Mouse (Mus musculus) brain, adult 2 months (tissue): ENCODE measurements around the gene Ebf4.

Experiments
- DNase-seq: peaks from one replicate; pipeline ENCODE4 v3.0.0; 2011; ENCODE audit warnings: low read depth, low spot score

Gene Ebf4

GRCm38 (mm10) chr2:130294936-130295277, at the start of gene Ebf4:
TSS of gene Ebf4 (plus strand) at chr2:130295169.
- peak; percentile 35 for DNase-seq

- DNase-seq = peak; percentile 69
Observed at GRCm38 (mm10) chr2:130246912-130247311, 48.1 kb upstream of the Ebf4 start.

- DNase-seq = no peak
Observed at GRCm38 (mm10) chr2:130248226-130248625, 46.7 kb upstream of the Ebf4 start.

GRCm38 (mm10) chr2:130256762-130257161, 38.2 kb upstream of the Ebf4 start:
- DNase-seq = peak; percentile 58

GRCm38 (mm10) chr2:130260822-130261221, 34.1 kb upstream of the Ebf4 start:
- peak; percentile 35 for DNase-seq

- DNase-seq = no peak
Observed at GRCm38 (mm10) chr2:130261914-130262313, 33.1 kb upstream of the Ebf4 start.

- DNase-seq = no peak
Observed at GRCm38 (mm10) chr2:130262398-130262797, 32.6 kb upstream of the Ebf4 start.

- no peak for DNase-seq
Observed at GRCm38 (mm10) chr2:130265520-130265919, 29.4 kb upstream of the Ebf4 start.

- no peak for DNase-seq
Observed at GRCm38 (mm10) chr2:130268074-130268473, 26.9 kb upstream of the Ebf4 start.

GRCm38 (mm10) chr2:130273732-130274131, 21.2 kb upstream of the Ebf4 start:
- peak; percentile 64 for DNase-seq

- DNase-seq = peak; percentile 100
Observed at GRCm38 (mm10) chr2:130274149-130274861, 20.7 kb upstream of the Ebf4 start, which contains the start of gene Nop56. TSS of gene Nop56 (plus strand) at chr2:130274430.

- DNase-seq = no peak
Observed at GRCm38 (mm10) chr2:130274862-130275261, 20.1 kb upstream of the Ebf4 start.

GRCm38 (mm10) chr2:130275649-130276048, 19.3 kb upstream of the Ebf4 start:
- peak; percentile 50 for DNase-seq

- no peak for DNase-seq
Observed at GRCm38 (mm10) chr2:130279600-130280091, 15.3 kb upstream of the Ebf4 start.

GRCm38 (mm10) chr2:130280224-130280623, 14.7 kb upstream of the Ebf4 start:
- DNase-seq = peak; percentile 48

GRCm38 (mm10) chr2:130280818-130281217, 14.2 kb upstream of the Ebf4 start:
- no peak for DNase-seq

GRCm38 (mm10) chr2:130283854-130284654, 10.9 kb upstream of the Ebf4 start, which contains the start of gene Idh3b:
TSS of gene Idh3b (minus strand) at chr2:130284547.
- DNase-seq = peak; percentile 97

GRCm38 (mm10) chr2:130289086-130289485, 5.9 kb upstream of the Ebf4 start:
- no peak for DNase-seq

- peak; percentile 93 for DNase-seq
Observed at GRCm38 (mm10) chr2:130291434-130291833, 3.5 kb upstream of the Ebf4 start.

GRCm38 (mm10) chr2:130293009-130293408, 2.0 kb upstream of the Ebf4 start:
- DNase-seq = no peak

- peak; percentile 31 for DNase-seq
Observed at GRCm38 (mm10) chr2:130293486-130293885, 1.5 kb upstream of the Ebf4 start.

GRCm38 (mm10) chr2:130294218-130294935, 592 bp upstream of the Ebf4 start:
- DNase-seq = no peak
